Mouse (Mus musculus): ENCODE measurements around the gene Ncaph2. TPM values are rescaled to one million over a fixed set of nuclear protein-coding genes. Genes with fewer than 3 reads are reported as not detected.

Ncaph2 gene
- polyA plus RNA-seq, 1 experiment from 2014 or later: 65.2 TPM

GRCm38 (mm10) chr15:89314107-89314506 is 41.4 kb upstream of the Ncaph2 start:
- no peak for ATAC-seq
- WGBS: 32% methylated on average over 3 of the region's 3 CpGs
- TF ChIP-seq CTCF (IDR thresholded peaks at IDR 0.05; ENCODE audit: low read depth): no peak

GRCm38 (mm10) chr15:89314511-89315189 is 40.9 kb upstream of the Ncaph2 start:
- Histone ChIP-seq H3K4me3 (ENCODE audit: low read depth, low read length) (peak overlapping the region; percentile 99), H3K9ac (ENCODE audit: low read depth, low read length) (peak overlapping the region; percentile 92), H3K27ac (ENCODE audit: low read depth, low read length) (peak overlapping the region; percentile 35; the same call in 1 of the 2 replicates), H3K27me3 (replicated peaks; ENCODE audit: control insufficient read depth, insufficient read depth, low read length) (no peaks in the 10 kb centered on the region), H3K36me3 (ENCODE audit: control insufficient read depth, insufficient read depth) (no peaks in the 10 kb centered on the region), H3K4me1 (replicated peaks; ENCODE audit: control insufficient read depth, insufficient read depth, low read length) (peaks cover 6% of the 10 kb centered on the region; the same call in 1 of the 2 replicates), H3K4me2 (replicated peaks; ENCODE audit: low read depth) (peak overlapping the region; percentile 91), H3K9me3 (ENCODE audit: control insufficient read depth) (no peaks in the 10 kb centered on the region)
- ATAC-seq: peak; percentile 44
- WGBS: under 1% methylated on average over 57 of the region's 58 CpGs
- TF ChIP-seq CTCF (IDR thresholded peaks at IDR 0.05; ENCODE audit: low read depth): peak; percentile 48

More at GRCm38 (mm10) chr15:89314107-89314506, 41.4 kb upstream of the Ncaph2 start:
- no peaks in the 10 kb centered on the region for H3K36me3 ChIP-seq (ENCODE audit: control insufficient read depth, insufficient read depth)
- peak overlapping the region; percentile 92 for H3K9ac ChIP-seq (ENCODE audit: low read depth, low read length)
- H3K27me3 ChIP-seq (replicated peaks; ENCODE audit: control insufficient read depth, insufficient read depth, low read length): no peaks in the 10 kb centered on the region
- H3K9me3 ChIP-seq (ENCODE audit: control insufficient read depth): no peaks in the 10 kb centered on the region
- H3K4me1 ChIP-seq (replicated peaks; ENCODE audit: control insufficient read depth, insufficient read depth, low read length): peaks cover 6% of the 10 kb centered on the region; the same call in 1 of the 2 replicates
- H3K27ac ChIP-seq (ENCODE audit: low read depth, low read length): no peak overlapping the region
- peak overlapping the region; percentile 99 for H3K4me3 ChIP-seq (ENCODE audit: low read depth, low read length)
- H3K4me2 ChIP-seq (replicated peaks; ENCODE audit: low read depth): peak overlapping the region; percentile 91

- TF ChIP-seq CTCF (IDR thresholded peaks at IDR 0.05; ENCODE audit: low read depth): peak; percentile 19; the same call in 1 of the 2 replicates
- no peaks in the 10 kb centered on the region for H3K27me3 ChIP-seq (replicated peaks; ENCODE audit: control insufficient read depth, insufficient read depth, low read length)
- H3K4me1 ChIP-seq (replicated peaks; ENCODE audit: control insufficient read depth, insufficient read depth, low read length): peaks cover 6% of the 10 kb centered on the region; the same call in 1 of the 2 replicates
- H3K9me3 ChIP-seq (ENCODE audit: control insufficient read depth): no peaks in the 10 kb centered on the region
- peak; percentile 99 for ATAC-seq
- peak within 1 kb of the TSS; percentile 92 for H3K9ac ChIP-seq (ENCODE audit: low read depth, low read length)
- no peaks in the 10 kb centered on the region for H3K36me3 ChIP-seq (ENCODE audit: control insufficient read depth, insufficient read depth)
- under 1% methylated on average over 36 of the region's 37 CpGs for WGBS
- H3K4me2 ChIP-seq (replicated peaks; ENCODE audit: low read depth): peak within 1 kb of the TSS; percentile 91
- H3K27ac ChIP-seq (ENCODE audit: low read depth, low read length): peak within 1 kb of the TSS; percentile 57
- H3K4me3 ChIP-seq (ENCODE audit: low read depth, low read length): peak within 1 kb of the TSS; percentile 99
These were observed 40.3 kb upstream of the Ncaph2 start, which contains the start of gene Sbf1 for GRCm38 (mm10) chr15:89315190-89315731. Sbf1 (minus strand) TSS chr15:89315311.

- no peaks in the 10 kb centered on the region for H3K27me3 ChIP-seq (replicated peaks; ENCODE audit: control insufficient read depth, insufficient read depth, low read length)
- no peak overlapping the region for H3K9ac ChIP-seq (ENCODE audit: low read depth, low read length)
- 73% methylated on average over 11 of the region's 11 CpGs for WGBS
- no peak overlapping the region for H3K27ac ChIP-seq (ENCODE audit: low read depth, low read length)
- no peak overlapping the region for H3K4me2 ChIP-seq (replicated peaks; ENCODE audit: low read depth)
- peaks cover 6% of the 10 kb centered on the region; the same call in 1 of the 2 replicates for H3K4me1 ChIP-seq (replicated peaks; ENCODE audit: control insufficient read depth, insufficient read depth, low read length)
- no peaks in the 10 kb centered on the region for H3K36me3 ChIP-seq (ENCODE audit: control insufficient read depth, insufficient read depth)
- no peak for ATAC-seq
- peak; percentile 58 for TF ChIP-seq CTCF (IDR thresholded peaks at IDR 0.05; ENCODE audit: low read depth)
- H3K4me3 ChIP-seq (ENCODE audit: low read depth, low read length): no peak overlapping the region
- H3K9me3 ChIP-seq (ENCODE audit: control insufficient read depth): no peaks in the 10 kb centered on the region
These were observed 39.4 kb upstream of the Ncaph2 start for GRCm38 (mm10) chr15:89316146-89316545.

- TF ChIP-seq CTCF (IDR thresholded peaks at IDR 0.05; ENCODE audit: low read depth): no peak
- WGBS: 70% methylated on average over 8 of the region's 8 CpGs
- Histone ChIP-seq H3K4me1 (replicated peaks; ENCODE audit: control insufficient read depth, insufficient read depth, low read length) (no peaks in the 10 kb centered on the region; the same call in 1 of the 2 replicates), H3K9me3 (ENCODE audit: control insufficient read depth) (no peaks in the 10 kb centered on the region), H3K27me3 (replicated peaks; ENCODE audit: control insufficient read depth, insufficient read depth, low read length) (0 out of 2 replicates have a peak, but pooled peaks cover 4% of the 10 kb centered on the region), H3K4me3 (ENCODE audit: low read depth, low read length) (no peak overlapping the region), H3K9ac (ENCODE audit: low read depth, low read length) (no peak overlapping the region), H3K36me3 (ENCODE audit: control insufficient read depth, insufficient read depth) (no peaks in the 10 kb centered on the region), H3K27ac (ENCODE audit: low read depth, low read length) (no peak overlapping the region), H3K4me2 (replicated peaks; ENCODE audit: low read depth) (no peak overlapping the region)
- no peak for ATAC-seq
These were observed 34.3 kb upstream of the Ncaph2 start for GRCm38 (mm10) chr15:89321264-89321663.

Measured in intestine, postnatal 0 days (tissue).